Mouse (Mus musculus): Measurements from ENCODE around the gene B4galnt3.

The B4galnt3 gene

DNA sequence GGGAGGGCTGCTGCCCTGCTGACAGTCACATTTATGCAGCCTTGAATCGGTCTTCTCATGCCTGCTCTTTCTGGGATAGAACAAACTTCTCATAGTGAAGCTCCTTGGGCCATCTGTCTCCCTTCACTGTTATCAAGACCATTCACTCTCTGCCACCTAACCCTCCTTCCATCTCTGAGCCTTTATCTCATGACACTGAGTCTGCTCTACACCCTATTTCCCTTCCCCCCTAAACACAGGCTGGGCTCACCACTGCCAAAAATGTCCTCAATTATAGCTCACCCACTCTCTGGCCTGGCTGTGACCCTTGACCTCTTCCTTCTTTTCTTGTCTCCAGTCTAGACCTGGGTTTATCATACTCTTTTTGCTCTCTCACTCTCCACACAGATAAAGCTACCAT is 77.7 kb downstream of the B4galnt3 start:
- DNase-seq: no peak

DNA sequence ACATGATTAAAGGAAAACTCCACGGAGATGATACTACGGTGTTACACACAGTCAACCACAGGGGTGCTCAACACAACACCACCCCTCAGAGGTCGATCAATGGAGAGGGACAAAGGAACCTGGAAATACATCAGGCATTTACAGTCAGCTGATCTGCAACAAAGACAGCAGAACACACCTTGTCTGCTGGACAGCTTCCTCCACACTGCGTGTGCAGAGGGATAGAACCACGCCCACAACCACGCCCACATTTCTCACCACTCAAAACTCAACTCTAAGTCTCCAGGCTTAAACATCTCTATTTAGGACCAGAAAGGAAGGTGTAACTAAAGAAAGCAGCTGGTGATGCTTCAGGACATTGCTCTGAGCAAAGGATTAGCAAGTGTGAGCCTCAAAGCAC is 82.8 kb downstream of the B4galnt3 start:
- DNase-seq: no peak

DNA sequence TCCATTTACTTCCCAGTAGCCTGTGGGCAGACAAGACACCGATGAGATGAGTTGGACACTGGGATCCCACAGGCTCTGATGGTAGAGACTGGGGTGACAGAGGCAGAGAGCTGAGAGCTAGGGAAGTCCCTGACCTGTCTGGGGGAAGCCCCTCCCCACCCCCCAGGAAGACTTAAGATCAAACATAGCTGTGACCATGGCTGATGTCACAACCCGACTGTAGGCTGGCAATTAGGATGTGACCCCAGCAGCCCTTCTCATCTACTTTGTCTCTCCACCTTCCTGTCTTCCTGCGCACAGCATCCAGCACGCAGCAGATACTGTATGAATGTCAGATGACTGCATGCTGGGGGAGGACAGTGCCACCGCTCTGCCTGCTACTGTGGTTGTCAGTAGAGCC is 87.8 kb downstream of the B4galnt3 start:
- no peak for DNase-seq

DNA sequence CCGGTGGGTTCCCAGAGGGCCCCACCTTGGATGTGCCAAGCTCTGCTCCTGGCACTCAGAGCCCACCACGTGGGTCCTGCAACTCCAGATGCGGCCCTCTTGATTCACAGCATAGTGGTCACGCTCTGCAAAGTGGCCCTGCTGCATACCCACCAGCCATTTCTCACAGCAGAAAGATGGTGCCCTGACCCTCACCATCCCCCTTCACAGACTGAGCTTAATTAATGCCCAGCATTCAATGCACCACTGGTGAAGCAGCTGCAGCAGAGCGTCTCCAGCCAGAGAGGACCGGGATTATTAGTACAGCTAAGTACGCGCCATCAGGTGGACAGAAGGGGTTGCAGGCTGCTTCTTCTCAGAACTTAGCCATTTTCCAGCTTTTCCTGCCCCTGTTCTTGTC is 92.0 kb downstream of the B4galnt3 start:
- no peak for DNase-seq

DNA sequence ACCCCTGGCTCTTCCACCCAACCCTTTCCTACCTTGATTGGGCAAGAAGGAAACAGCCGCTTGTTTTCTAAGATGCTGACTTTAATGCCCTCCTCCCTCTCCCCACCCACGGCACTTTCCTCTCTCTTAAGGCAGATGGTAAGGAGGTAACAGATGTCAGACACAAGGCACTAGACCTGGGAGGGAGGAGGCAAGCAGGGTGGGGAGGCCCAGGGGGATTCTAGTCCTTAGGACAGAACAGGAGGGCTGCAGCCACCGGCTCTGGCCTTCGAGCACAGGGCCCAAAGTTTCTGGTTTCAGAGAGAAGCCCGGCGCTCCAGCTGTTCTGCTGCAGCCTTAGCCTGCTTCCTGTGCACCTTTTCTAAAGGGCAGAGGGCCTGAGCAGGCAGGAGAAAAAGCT is 92.4 kb downstream of the B4galnt3 start:
- no peak for DNase-seq

DNA sequence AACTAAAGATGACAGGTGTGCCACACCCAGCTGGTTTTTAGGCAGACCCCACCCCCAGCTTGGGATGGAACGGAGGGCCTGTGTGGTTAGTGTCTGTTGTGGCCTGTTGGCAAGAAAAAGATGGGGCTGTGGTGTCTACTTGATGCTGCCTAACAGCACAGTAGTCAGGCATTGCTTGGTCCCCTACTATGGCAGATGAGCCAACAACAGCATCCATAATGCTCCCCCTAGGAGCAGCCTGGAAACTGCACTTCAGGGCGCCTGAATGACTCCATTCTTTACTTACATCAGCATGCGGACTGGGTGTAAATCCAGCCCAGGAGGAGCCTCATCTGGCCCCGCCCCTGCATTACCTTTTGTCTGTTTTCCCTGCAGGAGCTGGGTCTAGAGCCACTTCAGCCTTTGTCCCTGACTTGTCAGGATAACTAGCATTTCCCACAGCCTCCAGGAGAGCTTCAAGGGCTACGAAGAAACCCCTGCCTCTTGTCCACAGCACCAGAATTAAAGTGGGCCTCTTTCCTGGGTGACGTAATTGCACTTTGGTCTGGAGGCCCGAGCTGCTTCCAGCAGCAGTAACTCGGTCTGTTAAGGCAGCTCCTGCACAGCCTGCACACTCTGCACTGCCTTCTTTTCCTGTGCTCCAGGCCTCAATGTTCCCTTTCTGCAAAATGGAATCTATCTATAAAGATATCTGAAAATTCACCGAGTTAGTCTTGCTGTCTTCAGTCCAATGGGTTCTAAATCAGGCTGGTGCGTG is 94.5 kb downstream of the B4galnt3 start:
- no peak for DNase-seq

DNA sequence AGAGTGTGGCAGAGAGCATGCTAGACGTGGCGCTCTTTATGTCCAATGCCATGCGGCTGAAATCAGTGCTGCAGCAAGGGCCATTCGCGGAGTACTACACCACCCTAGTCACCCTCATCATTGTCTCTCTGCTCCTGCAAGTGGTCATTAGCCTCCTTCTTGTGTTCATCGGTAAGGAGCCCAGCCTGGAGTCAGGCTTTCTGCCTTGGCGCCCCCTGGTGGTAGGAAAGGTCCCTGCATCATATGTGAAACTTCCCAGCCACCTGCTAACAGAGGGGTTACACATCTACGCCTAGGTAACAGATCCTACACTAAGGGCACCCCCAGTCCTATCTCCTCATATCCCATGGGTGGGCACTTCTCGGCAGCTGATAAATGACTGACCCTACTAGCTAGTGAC is 96.4 kb downstream of the B4galnt3 start:
- DNase-seq: peak; percentile 47

DNA sequence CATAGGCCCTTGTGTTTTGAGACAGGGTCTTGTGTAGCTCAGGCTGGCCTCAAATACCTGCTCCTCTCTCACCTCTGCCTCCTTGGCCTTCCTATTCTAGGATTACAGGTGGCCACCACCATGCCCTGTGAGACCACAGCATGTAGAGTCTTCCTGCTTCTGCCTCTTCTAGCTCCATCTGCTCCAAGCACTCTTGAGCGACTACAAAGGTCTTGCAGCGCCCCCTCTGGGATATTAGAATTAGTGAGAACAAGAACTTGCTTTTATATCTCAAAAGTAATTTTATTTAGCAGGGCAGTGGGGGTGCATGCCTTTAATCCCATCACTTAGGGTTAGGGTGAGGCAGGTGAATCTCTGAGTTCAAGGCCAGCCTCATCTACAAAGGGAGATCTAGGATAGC is 97.5 kb downstream of the B4galnt3 start:
- DNase-seq: no peak

DNA sequence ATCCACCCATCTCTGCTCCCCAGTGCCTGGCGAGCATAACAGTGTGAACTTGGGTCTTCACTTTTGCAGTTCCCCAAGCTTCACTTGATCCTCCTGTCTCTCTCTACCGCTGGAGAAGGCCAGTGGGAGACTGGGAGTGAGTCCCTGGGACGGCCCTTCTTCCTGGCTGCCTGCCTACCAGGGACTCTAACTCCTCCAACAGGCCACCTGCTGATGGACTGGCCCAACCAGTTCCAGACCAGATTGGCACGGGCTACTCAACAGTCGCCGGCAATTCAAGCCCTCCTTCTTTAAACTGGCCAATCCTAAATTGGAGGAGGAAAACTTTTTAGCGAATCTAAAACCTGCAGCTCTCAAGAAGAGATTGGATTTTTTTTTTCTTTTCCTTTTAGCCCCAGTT is 99.4 kb downstream of the B4galnt3 start:
- DNase-seq: no peak

DNA sequence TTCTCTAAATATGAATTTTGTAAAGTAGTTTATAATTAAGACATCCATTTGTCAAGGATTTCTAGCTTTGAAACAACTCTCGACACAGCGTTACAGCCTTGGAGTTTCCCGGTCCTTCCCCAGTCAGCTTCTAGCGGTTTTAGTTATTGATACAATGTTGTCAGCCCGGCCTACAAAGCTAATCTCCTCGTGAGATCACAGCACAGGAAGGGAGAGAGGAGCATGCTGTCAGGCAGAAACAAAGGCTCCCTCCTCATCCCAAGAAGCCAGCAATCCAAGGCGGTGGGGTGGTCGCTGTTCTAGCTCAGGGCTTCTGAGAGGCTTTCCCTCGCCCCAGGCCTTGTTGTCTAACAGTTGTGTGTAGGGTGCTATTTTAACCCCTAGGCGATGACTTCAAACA is 100.1 kb downstream of the B4galnt3 start:
- DNase-seq: no peak

DNA sequence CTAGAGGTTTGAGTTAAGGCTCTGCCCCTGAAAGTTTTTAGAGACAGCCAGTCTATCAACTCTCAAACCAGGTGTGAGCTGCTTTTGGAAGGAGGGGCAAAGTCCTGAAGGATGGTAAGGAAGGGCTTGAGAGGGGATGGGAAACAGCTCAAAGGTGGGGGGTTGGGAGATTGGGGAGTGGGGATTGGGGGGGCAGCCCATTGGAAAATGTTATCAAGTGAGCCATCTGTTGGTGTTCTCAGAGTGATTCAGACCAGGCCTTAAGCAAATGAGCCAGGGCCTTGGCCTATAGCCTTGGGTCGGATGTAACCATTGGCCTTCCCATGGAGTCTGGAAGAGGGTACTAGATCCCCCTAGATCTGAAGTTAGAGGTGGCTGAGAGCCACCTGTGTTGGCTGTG is 100.6 kb downstream of the B4galnt3 start:
- no peak for DNase-seq

DNA sequence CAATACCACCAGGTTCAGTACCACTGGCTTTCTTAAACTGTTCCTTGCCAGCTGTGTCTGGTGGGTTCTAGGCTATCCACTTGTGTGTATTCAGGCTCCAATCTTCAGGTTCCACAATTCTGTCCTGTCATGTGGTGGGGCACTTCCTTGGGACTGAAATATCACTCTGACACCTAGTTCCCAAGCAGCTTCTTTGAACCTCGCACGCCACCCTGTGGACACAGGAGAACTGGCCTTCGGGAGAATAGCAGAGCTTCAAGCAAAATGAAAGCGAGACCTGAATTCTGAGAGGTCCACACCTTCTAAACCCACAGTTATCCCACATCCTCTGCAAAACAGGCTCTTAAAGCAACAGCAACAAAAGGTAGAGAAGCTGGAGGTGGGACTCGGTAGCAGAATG is 101.2 kb downstream of the B4galnt3 start:
- DNase-seq: peak; percentile 47

DNA sequence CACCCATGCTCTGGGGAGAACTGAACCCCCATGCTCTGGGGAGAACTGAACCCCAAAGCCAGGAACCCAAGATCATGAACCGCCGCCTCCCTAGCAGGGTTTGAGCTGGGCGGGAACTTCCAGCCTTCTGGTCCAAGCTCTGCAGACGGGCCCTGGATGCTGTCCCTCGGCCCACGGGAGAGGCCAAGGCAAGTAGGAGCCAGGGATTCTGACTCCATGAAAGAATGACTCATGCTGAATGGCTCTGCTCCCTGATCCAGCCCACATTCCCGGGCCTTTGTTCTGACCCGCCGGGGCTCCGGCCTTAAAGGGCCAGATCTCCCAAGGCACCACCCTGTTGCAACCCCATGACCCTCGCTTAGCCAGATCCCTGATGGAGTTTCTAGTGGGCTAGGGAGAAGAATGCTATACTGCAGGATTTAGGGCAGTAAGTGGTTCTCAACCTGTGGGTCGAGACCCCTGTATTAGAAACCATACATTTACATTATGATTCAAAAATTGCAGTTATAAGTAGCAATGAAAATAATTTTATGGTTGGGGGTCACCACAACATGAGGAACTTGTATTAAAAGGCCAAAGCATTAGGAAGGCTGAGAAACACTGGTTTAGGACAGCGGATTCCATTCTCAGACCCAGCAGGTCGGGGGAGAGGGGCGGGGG is 102.0 kb downstream of the B4galnt3 start:
- peak; percentile 34 for DNase-seq

DNA sequence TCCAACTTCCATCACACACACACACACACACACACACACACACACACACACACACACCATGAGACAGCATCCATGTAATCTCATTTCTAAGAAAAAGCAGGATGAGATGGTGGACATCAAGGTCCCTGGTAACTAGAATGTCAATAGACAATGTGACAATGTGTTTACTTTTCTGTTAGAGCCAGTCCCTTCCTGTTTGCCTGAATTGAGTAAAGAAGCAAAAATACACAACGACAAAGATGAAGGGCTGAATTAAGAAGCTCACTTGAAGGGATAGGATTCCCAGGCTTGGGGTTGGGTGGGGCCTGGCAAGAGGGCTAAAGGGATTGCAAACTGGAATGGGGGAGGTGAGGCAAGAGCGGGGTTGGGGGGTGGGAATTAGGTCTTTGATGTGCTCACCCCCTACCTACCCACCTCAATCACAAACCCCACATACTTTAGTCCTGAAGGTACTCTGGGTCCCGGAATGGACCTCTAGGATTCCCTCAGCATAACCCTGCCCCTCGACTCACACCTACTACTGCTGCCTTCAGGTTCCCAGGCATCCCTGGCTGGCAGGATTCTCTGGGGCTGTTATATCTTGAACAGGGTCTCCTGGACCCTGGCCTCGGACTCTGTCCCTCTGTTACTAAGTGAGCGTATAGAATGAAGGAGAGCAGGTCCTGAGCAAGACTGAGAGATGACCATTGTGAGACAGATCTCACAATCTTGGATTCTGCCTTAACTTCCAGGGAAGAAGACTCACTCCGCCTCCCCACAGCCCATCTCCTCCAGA is 102.8 kb downstream of the B4galnt3 start:
- no peak for DNase-seq

DNA sequence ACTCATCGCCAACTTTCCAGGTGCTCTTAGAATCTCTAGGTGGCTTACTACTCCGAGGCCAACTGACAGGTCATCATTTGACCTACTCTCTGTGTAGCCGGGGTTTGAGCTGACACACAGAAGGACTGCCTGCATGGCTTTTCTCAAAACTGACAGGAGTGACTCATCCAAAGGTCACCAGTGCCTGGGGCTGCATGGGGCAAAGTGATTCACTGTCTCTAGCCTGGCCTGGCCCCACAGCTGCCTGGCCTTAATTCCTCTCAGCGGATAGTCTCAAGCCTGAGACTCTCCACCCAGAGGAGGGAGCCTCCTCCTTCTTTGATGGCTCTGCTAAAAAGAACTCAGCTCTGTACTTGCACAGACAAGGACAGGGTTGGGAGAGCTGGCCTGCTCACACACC is 103.4 kb downstream of the B4galnt3 start:
- DNase-seq: no peak

DNA sequence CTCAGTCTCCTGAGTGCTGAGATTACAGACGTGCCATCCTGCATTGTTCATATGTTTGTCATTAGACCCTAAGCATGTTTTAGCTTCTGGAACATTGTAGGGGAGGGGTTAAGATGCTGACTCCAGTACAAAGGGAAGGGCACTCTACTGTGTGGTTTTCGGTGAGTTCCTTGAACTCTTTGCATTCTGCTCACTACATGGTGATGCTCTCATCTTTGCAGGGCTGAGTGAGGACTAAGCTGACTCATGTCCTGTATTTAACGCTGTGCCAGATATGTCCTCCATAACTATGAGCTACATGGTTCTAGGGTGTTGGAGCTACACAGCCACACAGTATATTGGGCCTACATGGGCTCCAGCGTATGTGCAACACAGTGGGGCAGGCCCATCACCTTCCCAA is 104.0 kb downstream of the B4galnt3 start:
- no peak for DNase-seq

DNA sequence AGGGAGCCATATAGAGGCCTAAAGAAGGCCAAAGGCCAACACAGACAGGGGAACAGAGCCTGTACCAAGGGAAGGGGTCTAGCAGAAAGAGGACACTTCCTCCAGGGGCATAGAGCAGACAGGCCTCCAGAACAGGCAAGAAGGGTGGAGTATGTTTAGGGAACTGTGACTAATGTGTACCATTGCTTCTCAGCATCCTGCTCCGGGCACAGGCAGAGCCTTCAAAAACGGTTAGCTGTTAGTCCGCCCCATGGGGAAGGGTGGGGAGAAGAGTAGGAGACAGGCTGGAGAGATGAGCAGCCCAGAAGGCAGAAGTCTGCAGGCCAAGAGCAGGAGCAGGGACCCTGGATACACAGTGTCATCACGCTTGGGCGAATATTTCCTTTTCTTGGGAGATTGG is 105.1 kb downstream of the B4galnt3 start:
- no peak for DNase-seq

DNA sequence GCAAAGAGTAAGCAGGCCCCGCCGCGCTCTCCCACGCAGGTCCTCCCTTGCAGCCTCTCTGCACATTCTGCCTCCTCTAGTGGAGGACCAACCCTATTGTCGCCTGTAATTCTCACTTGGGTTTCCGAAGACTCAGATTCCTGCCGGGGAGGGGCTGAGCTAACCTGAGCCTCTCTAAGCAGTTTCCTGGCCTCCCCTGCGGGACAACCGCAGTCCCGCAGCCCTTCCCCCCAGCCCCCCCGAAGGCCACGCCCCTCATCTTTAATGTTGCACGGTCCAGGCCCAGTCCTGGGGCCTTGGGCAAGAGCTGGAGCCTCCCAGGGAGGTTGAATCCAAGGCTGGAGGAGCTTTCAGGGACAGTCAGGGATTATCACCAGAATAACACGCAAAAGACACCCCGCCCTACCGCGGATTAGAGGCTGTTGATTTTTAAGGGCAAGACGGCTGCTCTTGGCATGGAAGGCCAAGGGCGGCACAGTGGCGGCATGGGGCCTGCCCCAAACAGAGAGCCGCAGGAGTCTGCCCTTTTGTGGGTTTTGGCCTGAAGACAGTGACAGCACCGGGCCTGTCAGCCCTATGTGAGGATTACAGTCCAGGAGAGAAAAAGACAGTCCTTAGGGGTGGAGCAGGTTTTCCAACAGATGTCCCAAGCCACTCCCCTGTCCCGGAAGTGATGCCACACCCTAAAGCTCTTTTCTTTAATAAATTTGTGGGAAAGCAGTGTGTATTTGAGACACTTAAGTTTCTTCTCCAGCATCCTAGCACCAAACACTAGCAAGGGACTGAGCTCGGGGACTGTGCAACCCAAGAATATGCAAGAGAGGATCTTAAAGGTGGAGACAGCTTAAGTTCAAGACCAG is 105.8 kb downstream of the B4galnt3 start:
- DNase-seq: no peak

DNA sequence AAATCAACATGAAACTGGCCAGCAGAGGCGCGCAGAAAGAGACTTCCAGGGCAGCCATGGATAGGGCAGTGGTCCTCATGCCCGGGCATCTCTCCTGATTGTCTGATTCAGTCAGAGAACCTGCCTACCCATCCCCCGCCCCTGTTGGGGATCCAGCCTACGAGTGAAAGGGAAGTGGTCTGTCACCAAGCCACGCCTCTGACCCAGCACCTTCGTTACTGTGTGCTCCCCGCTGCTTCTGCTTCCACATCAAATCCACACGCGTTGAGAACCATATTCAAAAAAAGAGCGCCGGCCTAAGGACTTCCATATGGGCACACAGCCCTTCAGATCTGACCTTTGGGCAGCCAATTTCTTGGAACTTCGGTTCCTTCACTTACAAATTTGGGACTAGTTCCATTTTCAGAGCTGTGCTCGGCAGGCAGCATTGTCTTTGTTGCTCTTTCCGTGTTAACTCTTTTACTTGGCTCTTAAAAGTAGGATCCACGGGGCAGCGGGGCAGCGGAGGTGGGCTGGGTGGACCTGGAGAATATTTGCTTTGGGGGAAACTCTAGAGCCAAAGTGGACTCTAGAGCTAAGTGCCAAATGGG is 106.7 kb downstream of the B4galnt3 start:
- no peak for DNase-seq

DNA sequence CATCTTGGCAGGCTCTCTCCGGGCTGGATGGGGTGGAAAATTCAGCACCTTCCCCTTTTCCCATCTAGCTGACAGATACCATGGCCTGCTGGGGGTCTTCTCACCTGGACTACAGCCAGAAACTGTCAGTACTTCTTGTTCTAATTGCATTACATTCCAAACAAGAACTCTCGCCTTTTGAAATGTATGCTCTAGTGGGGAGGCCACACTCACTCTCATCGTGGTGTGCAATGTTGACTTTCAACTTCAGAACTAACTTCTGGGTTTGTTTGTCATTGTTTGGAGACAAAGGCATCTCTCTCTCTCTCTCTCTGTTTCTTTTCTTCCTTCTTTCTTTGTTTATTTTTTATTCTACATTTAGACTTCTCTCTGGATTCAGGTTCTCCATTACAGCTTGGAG is 107.8 kb downstream of the B4galnt3 start:
- DNase-seq: no peak

DNA sequence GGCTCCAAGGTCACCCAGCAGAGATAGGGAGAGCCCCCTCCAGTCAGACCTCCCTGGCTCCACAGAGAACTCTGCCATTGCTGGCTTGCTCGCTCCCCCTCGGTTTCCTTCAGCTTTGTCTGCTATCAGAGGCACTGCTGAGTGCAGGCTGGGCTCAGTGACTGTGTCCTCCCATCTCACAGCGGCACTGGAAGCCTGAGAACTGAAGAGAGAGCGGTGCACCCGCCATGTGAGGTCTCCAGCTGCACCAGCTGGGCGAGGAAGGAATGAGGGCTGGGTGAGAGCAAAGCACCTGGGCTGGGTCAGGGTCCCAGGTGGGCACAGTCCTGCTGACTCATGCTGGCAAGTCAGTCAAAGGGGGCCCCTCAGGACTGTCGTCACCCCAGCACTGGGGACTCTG is 108.6 kb downstream of the B4galnt3 start:
- no peak for DNase-seq

DNA sequence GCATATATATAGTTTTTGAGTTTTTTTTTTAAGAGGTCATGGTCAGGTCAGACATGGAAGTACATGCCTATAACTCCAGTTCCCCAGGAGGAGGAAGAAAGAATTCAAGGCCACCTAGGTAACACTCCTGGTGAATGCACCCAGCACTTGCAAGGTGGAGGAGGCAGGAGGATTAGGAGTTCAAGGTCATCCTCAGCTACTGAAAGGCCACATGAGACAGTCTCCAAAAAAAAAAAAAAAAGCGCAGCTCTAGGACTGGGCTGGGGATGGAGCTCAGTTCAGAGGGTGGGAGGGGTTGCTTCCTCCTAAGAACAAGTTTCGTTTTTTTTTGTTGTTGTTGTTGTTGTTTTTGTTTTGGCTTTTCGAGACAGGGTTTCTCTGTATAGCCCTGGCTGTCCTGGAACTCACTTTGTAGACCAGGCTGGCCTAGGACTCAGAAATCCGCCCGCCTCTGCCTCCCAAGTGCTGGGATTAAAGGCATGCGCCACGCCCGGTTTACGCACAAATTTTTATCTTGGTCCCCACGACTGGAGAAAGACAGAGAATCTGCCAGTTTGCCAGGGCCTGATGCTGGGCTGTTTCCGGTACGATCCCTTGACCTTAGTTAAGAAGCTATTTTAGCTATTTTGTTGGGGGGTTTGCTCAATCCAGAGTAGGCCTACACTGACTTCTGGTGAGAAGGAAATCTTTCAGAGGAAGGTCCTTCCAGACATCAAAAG is 109.2 kb downstream of the B4galnt3 start:
- DNase-seq: no peak

All from cerebellum, adult 11-12 months (tissue).